ENCODE assay signal across 11 mouse cellular contexts in the genomic region with DNA sequence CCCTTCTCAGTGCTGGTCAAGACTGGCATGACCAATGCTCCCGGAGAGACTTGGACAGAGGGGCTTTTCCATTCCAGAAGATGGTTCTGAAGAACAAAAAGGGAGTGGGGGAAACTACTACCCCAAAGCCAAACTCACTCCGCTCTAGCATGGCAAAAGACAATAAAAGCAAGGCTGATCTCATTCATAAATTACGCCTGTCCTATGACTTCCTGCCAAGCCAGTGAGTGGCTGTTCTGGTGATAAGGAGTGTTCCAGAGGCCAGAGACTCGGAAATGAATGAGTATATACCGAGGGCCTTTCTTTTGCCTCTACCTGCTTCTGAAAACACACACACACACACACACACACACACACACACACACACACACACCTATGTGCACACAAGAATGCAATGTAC. TPM values are rescaled to one million over a fixed set of nuclear protein-coding genes. Genes with fewer than 3 reads are reported as not detected.
DNase-seq lines count a peak whose midpoint lies in the region; ATAC-seq lines count a peak whose summit lies in the region.
"Had no signal": no experiment of that assay in that cellular context is flagged by ENCODE, and none has a peak within 500 bp of the region (broad histone marks: within the 10 kb centered on the region; RNA-seq: fewer than 3 reads in every experiment).

No protein-coding gene starts in this region.

- H3K4me2 ChIP-seq in heart, embryonic 13.5 days, result 0 out of 2 replicates have a peak overlapping the region, but pooled peaks have one; percentile 3

- WGBS in heart, embryonic 13.5 days, result 22% methylated on average over 5 of the region's 5 CpGs

- H3K9me3 ChIP-seq in heart, embryonic 13.5 days, result no peaks in the 10 kb centered on the region

- H3K4me3 ChIP-seq in heart, embryonic 13.5 days, result no peak overlapping the region
- H3K4me3 ChIP-seq: heart, adult 2 months had no signal

- no peak for ATAC-seq in heart, embryonic 13.5 days (ENCODE audit: extremely low read depth, insufficient number of reproducible peaks, low FRiP score, low TSS enrichment)

- H3K36me3 ChIP-seq in heart, embryonic 13.5 days, result no peaks in the 10 kb centered on the region

- H3K27ac ChIP-seq in heart, embryonic 13.5 days (replicated peaks), result no peak overlapping the region
- H3K27ac ChIP-seq: heart, adult 2 months had no signal

- H3K27me3 ChIP-seq in heart, embryonic 13.5 days (replicated peaks), result peaks cover 27% of the 10 kb centered on the region

- no peak overlapping the region for H3K9ac ChIP-seq in heart, embryonic 13.5 days
- H3K9ac ChIP-seq: liver, postnatal 0 days had no signal

- DNase-seq in adrenal gland, adult (ENCODE audit: inconsistent age in 2 of 2, low spot score in 1 of 2), result peak; percentile 17 to 52
- no peak for DNase-seq in adrenal gland, postnatal 4 days (ENCODE audit: low spot score in 2 of 2)
- DNase-seq in kidney, postnatal 14 days, result peak; percentile 24
- no peak for DNase-seq in kidney, adult 8-10 months
- peak; percentile 18 for DNase-seq in lung, postnatal 36 days
- no peak for DNase-seq in cerebellum, adult 8-10 months
- no peak for DNase-seq in c-Kit-positive CD71-positive TER-119-positive erythroid progenitor cells, embryonic 14.5 days (ENCODE audit: low spot score)
- DNase-seq: liver, postnatal 0 days; right cerebral cortex, postnatal 14 days had no signal

- peaks cover 32% of the 10 kb centered on the region for H3K4me1 ChIP-seq in heart, embryonic 13.5 days

RNA-seq across cellular contexts. Expression of gene Camk1g, which starts 48.6 kb away (rescaled TPM):
- 1 to 10 TPM; 1.8 to 3.6 TPM for total RNA-seq in adrenal gland, postnatal 4 days (2021)
- polyA plus RNA-seq in heart, embryonic 13.5 days (2015; fragmentation: Nextera tagmentation; extraction: Ambion mirVana), result 7.5 and 8.3 TPM in 2 replicates

Comparison
In these comparisons a context has a peak if more than half of its experiments do, and no peak if none do; other contexts are left out.
1. DNase-seq: peak in adrenal gland, adult (2 of 2), kidney, postnatal 14 days (single experiment) and lung, postnatal 36 days (single experiment); none in adrenal gland, postnatal 4 days (0 of 2), kidney, adult 8-10 months (0 of 2), cerebellum, adult 8-10 months (single experiment) and c-Kit-positive CD71-positive TER-119-positive erythroid progenitor cells, embryonic 14.5 days (single experiment).